Mouse (Mus musculus): ENCODE measurements at regions not wholly inside any gene's neighbourhood (a gene's known extent, or its start where the extent isn't known, plus 50 kb on each side); places are given as distances from the start of the nearest gene placed in this dataset.

DNA sequence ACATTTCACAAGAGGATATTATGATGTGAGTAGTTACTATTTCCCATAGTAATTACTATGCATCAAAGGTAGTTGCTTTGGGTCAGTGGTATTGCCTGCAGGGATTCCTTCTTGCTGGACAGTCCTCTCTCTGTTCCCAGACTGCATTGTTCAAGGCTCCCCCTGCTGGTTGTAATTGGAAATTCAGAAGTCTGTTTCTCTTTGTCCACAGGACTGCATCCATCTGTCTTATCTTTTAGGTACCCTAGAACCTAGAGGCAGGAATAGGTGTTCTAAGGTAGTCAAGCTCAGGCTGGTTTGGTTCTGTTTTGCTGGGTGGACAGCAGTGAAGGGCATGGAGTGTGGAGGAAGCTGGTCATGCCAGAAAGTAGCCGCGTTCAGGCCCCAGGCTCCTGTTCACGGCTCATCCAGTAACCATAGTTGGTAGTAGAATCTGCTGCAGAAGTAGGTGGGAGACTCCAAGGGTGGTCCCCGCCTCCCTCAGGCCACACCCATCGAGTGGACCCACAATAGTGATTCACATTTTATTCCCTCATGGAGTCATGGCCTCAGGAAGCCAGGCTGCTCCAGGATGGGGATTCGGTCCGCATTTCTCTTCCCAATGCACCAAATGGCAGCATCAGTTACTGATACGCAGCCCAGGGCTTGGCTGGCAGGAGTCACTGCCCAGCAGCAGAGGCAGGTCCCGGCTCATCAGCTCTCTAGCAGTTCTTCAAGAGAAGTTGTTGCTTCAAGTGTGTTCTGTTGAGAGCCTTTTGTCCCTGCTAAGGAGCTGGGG lies 51.7 kb upstream of the Caprin1 start:
- DNase-seq, result peak in 1 of 2 experiments; percentile 16
- intact Hi-C loops (cut with DNase I), result loop anchor here (5.0 kb wide), 2 partner anchors 42 to 287 kb away; no protein-coding TSS in a partner anchor

DNA sequence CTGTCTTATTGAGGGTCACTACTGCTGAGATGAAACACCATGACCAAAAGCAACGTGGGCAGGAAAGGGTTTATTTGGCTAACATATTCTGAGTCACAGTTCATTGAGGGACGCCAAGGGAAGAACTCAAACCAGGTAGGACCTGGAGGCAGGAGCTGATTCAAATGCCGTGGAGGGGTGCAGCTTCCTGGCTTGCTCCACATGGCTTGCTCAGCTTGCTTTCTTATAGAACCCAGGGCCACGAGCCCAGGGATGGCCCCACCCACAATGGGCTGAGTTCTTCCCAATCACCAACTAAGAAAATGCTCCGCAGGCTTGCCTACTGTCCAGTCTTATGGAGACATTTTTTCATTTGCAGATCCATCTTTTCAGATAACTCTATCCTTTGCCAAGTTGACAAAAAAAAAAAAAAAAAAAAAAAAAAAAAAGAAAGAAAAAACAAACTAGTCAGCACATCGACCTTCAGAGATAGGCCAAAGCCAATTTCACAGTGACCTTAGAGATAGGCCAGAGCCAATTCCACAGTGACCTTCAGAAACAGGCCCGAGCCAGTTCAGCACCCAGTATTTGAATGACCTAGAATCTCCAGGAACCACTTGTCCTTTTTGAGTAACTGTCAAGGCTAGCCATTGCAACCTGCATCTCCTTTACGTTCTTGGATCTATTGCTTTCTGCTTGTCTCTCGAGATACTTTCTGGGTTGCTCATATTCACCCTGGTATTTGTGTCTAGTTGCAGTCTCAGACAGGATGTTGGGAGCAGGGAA lies 52.5 kb upstream of the Caprin1 start:
- DNase-seq, result no peak
- intact Hi-C loops (cut with DNase I), result loop anchor here (5.0 kb wide), 2 partner anchors 43 to 288 kb away; no protein-coding TSS in a partner anchor

DNA sequence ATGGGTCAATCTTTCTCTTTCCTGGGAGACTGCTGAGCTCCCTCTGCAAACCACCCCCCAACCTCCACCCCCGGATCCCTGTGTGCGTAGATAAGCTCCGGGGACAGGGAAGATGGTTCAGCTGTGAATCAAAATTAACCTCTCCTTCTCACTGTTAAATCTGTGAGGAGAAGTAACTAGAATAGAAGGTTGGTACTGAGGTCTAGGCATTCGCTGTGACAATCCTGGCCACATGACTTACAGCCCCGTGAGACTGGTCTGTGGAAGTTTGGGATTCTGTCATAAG lies 53.0 kb upstream of the Caprin1 start:
- no peak for DNase-seq
- intact Hi-C loops (cut with DNase I), result no loop called here

DNA sequence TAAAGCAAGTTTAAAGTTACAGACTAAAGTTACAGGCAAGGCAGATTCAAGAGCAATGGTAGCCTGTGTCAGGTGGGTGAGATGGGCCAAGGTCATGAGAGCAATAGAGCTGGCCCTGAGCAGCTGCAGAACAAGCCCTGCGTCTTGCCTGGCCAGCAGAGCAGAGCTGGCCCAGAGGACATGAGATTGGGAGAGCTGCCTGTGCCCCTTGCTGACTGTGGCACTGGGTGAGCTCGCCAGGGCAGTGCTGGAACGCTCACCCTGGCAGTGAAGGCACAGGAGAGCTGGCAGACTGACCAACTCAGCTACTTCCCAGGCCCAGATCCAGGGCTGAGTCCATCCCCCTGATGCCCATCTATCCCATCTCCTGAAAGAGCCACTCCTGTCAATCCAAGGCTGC lies 53.7 kb upstream of the Caprin1 start:
- peak; percentile 37 to 47 for DNase-seq
- intact Hi-C loops (cut with DNase I), result no loop called here

DNA sequence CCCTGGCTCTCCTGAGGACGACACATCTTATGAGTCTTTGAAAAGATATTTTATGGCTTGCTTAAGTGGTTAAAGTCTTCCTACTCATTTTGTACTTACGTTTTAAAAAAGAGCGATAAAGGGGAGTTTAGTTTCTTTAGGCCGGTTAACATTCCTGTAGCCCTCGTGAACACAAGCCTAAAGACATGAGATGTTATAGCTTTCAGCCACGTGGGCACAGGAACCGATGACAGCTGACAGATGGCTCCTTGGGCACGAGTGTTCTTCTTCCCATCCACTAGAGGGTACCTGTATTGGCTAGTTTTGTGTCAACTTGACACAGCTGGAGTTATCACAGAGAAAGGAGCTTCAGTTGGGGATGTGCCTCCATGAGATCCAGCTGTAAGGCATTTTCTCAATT lies 63.8 kb upstream of the Caprin1 start:
- intact Hi-C loops (cut with DNase I), result no loop called here
- no peak for DNase-seq

DNA sequence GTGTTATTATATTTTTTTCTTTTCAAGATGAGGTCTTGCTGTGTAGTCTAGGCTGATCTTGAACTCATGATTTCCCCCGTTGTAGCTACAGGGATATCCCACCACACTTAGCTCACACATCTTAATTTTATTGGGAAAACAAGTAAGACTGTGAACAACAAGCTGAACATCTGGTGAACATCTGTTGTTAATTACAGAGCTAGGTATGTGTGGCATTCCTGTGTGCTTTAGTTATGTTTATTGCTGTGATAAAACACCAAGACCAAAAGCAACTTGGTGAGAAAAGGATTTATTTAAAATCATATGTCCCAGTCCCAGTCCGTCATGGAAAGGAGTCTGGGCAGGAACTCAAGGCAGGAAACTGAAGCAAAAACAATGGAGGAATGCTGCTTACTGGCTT lies 66.8 kb upstream of the Caprin1 start:
- intact Hi-C loops (cut with DNase I), result no loop called here
- DNase-seq, result no peak

DNA sequence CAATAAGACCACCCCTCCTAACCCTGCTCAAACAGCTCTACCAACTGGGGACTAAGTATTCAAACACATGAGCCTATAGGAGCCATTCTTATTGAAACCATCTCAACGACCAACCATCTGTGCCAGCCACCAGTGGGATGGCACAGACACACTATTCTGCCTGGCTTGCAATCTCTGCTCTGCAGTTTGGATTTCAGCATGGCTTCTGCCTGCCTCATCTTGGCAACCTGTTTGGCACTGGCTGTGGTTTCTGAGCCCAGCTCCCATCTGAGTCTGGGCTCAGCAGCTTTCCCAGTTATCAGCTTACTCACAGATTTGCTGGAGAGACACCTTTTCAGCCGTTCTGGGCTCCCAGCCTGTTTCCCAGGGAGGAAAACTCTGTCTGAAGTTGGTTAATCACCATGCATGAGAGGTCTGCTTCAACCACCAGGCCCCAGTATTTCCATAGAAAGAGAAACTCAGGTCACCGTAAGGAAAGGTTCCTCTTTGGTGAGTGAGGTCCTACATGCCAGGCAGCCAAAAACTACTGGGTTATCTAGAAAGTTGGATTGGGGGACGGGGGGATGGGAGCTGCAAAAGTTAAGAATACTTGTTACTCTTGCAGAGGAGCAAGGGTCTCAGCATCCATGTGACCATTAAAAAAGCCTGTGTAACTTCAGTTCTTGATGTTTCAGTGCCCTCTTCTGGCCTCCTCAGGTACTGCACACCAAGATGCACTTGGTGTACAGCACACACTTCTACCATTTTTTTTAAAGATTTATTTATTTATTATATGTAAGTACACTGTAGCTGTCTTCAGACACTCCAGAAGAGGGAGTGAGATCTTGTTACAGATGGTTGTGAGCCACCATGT lies 68.1 kb upstream of the Caprin1 start:
- DNase-seq, result peak; percentile 28 to 30
- intact Hi-C loops (cut with DNase I), result loop anchor here (5.0 kb wide), 2 partner anchors 68 to 303 kb away; partner anchors contain the start of gene Caprin1

- intact Hi-C loops (cut with DNase I), result loop anchor here (5.0 kb wide), 2 partner anchors 70 to 305 kb away; partner anchors contain the start of gene Caprin1
- DNase-seq, result no peak
These were observed 70.0 kb upstream of the Caprin1 start for GRCm38 (mm10) chr2:103867241-103867957.

DNA sequence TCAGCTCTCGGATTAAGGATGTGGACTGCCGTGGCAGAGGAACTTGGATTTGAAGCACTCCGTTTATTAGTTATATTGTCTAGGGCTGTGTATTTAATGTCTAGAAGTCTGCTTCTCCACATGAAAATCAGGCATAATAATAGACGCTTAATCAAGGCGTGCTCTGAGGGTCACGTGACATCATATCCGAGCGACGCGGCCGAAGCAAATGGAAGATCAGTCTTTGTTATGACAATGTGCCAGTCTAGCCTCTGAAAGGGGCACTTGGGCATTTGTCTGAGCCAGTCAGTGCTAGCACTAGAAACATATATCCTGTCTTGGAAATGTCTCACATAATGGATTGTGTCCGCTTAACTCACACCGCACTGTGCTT lies 70.5 kb upstream of the Caprin1 start:
- intact Hi-C loops (cut with DNase I), result loop anchor here (5.0 kb wide), 2 partner anchors 71 to 306 kb away; partner anchors contain the start of gene Caprin1

DNA sequence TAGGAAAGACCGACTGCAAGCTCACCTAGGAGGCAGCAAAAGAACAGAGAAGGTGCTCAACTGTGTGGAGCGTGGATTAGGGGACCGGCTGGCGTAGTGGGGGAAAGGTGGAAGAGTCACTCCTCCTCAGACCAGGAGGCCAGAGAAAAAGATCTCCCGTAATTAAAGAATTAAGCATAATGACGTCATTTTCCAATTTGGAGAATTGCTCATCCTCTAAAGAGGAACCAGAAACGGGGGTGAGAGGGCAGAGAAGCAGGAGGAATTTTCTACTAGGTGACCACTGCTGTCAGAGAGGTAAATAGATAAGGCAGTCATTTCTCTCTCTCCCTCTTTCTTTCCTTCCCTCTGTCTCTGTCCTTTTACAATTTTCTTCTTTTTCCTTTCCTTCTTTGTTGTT lies 71.2 kb upstream of the Caprin1 start:
- no peak for DNase-seq
- intact Hi-C loops (cut with DNase I), result loop anchor here (5.0 kb wide), 2 partner anchors 71 to 306 kb away; partner anchors contain the start of gene Caprin1

More for the DNA sequence above, 70.5 kb upstream of the Caprin1 start:
- DNase-seq, result no peak

DNA sequence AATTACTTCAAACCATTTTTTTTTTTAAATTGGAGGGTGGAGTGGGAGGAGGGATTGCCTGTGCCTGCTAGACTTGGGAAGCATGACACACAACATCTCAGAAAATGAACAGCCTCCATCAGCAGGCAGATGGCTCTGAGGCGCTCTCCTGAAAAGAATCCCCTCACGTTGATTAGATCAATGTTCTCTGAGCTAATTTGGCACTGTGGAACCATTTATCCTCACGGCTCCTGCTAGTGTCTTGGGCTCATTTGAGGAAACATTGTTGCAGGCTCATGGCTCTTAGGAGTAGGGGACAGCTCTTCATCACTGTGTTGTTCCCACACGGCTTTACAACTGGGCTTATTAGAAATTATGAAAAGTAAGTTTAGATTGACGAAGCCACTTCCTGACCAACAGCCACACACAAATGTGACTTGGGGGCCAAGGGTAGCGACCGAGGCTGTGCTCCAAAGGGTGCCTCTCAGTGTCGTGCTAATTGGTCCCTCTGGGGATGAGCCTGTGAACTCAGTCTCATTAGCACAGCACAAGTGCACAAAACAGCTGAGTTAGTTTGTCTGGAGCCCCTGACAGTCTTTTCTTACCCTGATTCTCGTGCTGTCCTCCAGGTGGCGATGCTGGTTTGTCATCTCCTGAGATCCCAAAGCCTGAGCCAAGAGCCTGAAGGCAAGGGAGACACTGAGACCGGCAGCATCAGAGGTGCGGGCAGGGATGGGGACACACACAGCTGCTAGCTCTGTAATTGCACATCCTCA lies 74.2 kb upstream of the Caprin1 start:
- peak; percentile 65 to 75 for DNase-seq
- intact Hi-C loops (cut with DNase I), result loop anchor here (1.0 kb wide), 1 partner anchor 112 kb away; no protein-coding TSS in a partner anchor

- DNase-seq, result no peak
- intact Hi-C loops (cut with DNase I), result loop anchor here (1.0 kb wide), 1 partner anchor 111 kb away; no protein-coding TSS in a partner anchor
These were observed 74.8 kb upstream of the Caprin1 start for GRCm38 (mm10) chr2:103872277-103872636.

- no peak for DNase-seq
- intact Hi-C loops (cut with DNase I), result no loop called here
These were observed 75.9 kb upstream of the Caprin1 start for GRCm38 (mm10) chr2:103873381-103873780.

- intact Hi-C loops (cut with DNase I), result no loop called here
- no peak for DNase-seq
These were observed 77.0 kb upstream of the Caprin1 start for GRCm38 (mm10) chr2:103874466-103874865.

GRCm38 (mm10) chr2:103875754-103876153 lies 78.3 kb upstream of the Caprin1 start:
- intact Hi-C loops (cut with DNase I), result no loop called here
- no peak for DNase-seq

DNA sequence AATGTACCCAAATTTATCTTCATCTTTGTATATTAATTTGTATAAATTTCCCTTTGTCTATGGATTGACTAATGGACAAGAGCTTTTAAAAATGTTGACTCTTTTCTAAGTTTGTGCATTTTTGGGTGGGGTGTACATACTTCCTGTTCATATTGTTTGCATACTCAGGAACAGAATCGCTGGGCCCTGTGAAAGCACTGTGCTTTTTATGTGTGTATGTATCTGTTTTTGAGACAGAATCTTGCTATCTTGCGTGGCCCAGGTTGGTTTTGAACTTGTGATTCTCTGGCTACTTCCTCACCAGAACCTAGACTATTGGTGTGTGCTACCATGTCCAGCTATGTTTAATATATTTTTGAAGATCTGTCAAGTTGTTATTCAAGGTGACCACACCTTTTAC lies 78.8 kb upstream of the Caprin1 start:
- no peak for DNase-seq
- intact Hi-C loops (cut with DNase I), result no loop called here

GRCm38 (mm10) chr2:103881026-103881763 lies 76.6 kb upstream of the Lmo2 start:
- DNase-seq, result no peak
- intact Hi-C loops (cut with DNase I), result no loop called here

DNA sequence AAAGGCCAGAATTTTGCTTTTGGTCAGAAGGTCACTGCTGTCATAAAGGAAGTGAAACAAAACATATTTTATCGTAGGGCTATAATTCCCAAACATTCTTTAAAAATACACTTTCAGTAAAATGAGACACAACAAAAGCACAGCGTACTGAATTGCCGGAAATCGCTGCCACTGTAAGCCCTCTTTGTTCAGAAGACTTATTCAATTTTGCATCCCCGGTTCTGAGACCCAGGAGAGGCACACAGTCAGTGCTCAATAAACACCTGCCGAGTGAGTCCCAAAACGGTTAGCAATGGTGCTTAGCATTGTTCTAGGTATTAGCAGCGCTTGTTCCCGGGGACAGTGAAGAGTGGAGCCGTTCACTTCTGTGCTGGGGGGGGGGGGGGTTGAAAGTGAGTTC lies 72.9 kb upstream of the Lmo2 start:
- intact Hi-C loops (cut with DNase I), result no loop called here

DNA sequence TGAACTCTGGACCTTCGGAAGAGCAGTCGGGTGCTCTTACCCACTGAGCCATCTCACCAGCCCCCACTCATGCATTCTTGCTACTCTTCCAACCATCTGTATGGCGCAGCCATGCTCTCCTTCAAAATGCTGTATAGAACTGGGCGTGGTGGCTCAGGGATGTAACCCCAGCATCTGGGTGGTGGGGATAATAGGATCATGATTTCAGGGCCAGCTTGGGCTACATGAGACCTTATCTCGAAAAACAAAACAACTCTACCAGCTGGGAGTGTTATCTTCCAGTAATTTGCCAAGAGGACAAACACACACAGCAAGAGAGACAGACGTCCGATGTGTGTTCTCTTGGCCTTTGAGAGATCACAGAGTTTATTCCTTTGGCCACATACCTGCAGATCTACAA lies 69.8 kb upstream of the Lmo2 start:
- intact Hi-C loops (cut with DNase I), result no loop called here
- DNase-seq, result no peak

More for the DNA sequence above, 72.9 kb upstream of the Lmo2 start:
- no peak for DNase-seq
